Mouse (Mus musculus): ENCODE results near the gene Usp44. TPM values are rescaled to one million over a fixed set of nuclear protein-coding genes. Genes with fewer than 3 reads are reported as not detected.
A peak's percentile ranks its signal among the peaks of the same experiment; 100 is the strongest.

Gene Usp44
- polyA plus RNA-seq, 1 experiment from 2014 or later: 0.30 TPM

DNA sequence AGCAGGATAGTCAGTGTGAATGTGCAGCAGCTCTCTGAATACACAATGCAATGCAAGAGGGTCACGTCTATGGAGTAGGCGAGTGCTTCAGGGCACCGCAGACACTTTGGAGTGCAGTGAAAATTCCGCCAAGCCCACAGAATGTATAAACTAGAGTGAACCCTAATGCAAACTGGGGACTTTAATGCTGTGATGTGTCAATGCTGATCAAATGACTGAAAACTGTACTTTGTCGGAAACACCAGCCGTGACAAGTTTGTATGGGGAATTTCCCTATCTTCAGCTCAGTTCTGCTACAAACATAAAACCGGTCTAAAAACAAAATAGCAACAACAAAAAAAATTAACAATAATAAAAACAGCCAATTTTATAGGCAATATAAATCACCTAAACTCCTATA lies 37.0 kb downstream of the Usp44 start:
- H3K4me2 ChIP-seq: no peak overlapping the region
- 93% methylated on average over 7 of the region's 7 CpGs for WGBS

DNA sequence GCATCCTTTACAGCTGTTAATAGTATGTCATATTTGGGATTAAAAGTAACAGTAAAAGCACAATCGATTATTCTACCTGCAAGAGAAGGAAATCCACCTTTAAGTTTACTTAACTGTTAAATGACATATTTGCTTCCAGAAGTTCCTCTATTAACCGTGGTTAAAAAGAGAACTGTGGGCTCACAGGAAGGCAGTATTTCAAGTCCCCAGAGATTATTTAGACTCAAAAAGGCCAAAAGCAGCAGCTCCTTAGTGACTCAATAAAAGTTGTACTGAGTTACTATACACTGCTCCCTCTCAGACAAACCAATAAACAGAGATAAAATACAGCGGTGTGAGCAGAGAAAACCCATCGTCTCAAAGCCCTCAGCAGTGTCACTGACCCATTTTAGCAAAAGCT lies 37.5 kb downstream of the Usp44 start:
- peaks cover 74% of the 10 kb centered on the region for H3K36me3 ChIP-seq
- H3K27me3 ChIP-seq: no peaks in the 10 kb centered on the region
- H3K4me3 ChIP-seq: no peak overlapping the region
- H3K4me1 ChIP-seq: no peaks in the 10 kb centered on the region
- no peaks in the 10 kb centered on the region for H3K9me3 ChIP-seq
- 83% methylated on average over 4 of the region's 4 CpGs for WGBS
- H3K4me2 ChIP-seq: no peak overlapping the region
- no peak for ATAC-seq (ENCODE audit: borderline replicate concordance, extremely low read depth, low FRiP score, low TSS enrichment)
- no peak overlapping the region for H3K9ac ChIP-seq
- H3K27ac ChIP-seq: no peak overlapping the region

More for the DNA sequence above, 37.0 kb downstream of the Usp44 start:
- H3K4me1 ChIP-seq: no peaks in the 10 kb centered on the region
- H3K4me3 ChIP-seq: no peak overlapping the region
- ATAC-seq (ENCODE audit: borderline replicate concordance, extremely low read depth, low FRiP score, low TSS enrichment): no peak
- H3K27me3 ChIP-seq: no peaks in the 10 kb centered on the region
- peaks cover 76% of the 10 kb centered on the region for H3K36me3 ChIP-seq
- H3K9ac ChIP-seq: no peak overlapping the region
- H3K27ac ChIP-seq: no peak overlapping the region
- H3K9me3 ChIP-seq: no peaks in the 10 kb centered on the region

DNA sequence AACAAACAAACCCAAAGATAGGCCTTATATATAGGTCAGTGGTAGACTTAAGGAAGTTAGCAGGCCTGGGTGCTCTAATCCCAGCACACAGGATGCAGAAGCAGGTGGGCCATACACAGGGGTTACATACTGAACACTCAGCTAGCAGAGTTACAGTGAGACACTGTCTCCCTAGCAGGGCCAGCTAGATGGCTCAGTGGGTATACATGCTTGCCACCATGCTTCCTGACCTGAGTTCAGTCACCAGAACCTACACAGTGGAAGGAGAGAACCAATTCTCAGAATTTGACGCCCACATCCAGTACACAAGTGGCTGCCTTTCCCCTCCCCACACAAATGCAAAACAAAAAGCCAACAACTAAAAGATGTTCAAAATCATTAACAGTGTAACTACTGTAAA lies 45.4 kb downstream of the Usp44 start:
- no peaks in the 10 kb centered on the region for H3K4me1 ChIP-seq
- WGBS: 91% methylated on average over 1 of the region's 1 CpGs

DNA sequence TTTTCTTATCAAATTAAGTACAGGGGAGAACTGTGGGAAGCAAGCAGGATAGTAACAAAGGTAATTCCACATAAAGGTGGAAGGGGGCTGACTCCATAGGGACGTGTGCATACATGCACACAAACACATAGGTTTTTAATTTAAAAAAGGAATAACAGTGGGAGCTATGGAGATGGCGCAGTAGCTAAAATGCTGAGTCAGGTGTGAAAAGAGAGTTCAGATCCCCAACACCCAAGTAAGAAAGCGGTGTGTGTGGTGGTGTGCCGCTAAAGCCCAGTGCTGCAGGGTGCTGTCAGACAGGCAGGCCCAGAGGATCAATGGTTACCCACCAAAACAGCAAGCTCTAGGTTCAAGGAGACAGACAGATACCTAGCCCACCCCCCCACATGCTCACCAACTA lies 47.4 kb downstream of the Usp44 start:
- Histone ChIP-seq H3K9me3 (no peaks in the 10 kb centered on the region), H3K27me3 (no peaks in the 10 kb centered on the region), H3K27ac (no peak overlapping the region), H3K9ac (no peak overlapping the region), H3K4me3 (no peak overlapping the region), H3K4me1 (no peaks in the 10 kb centered on the region), H3K36me3 (peaks cover 36% of the 10 kb centered on the region), H3K4me2 (no peak overlapping the region)
- 94% methylated on average over 4 of the region's 4 CpGs for WGBS
- no peak for ATAC-seq (ENCODE audit: borderline replicate concordance, extremely low read depth, low FRiP score, low TSS enrichment)

More for the DNA sequence above, 45.4 kb downstream of the Usp44 start:
- Histone ChIP-seq H3K36me3 (peaks cover 39% of the 10 kb centered on the region), H3K27me3 (no peaks in the 10 kb centered on the region), H3K9me3 (no peaks in the 10 kb centered on the region), H3K4me3 (no peak overlapping the region), H3K4me2 (no peak overlapping the region), H3K27ac (no peak overlapping the region), H3K9ac (no peak overlapping the region)
- ATAC-seq (ENCODE audit: borderline replicate concordance, extremely low read depth, low FRiP score, low TSS enrichment): no peak

DNA sequence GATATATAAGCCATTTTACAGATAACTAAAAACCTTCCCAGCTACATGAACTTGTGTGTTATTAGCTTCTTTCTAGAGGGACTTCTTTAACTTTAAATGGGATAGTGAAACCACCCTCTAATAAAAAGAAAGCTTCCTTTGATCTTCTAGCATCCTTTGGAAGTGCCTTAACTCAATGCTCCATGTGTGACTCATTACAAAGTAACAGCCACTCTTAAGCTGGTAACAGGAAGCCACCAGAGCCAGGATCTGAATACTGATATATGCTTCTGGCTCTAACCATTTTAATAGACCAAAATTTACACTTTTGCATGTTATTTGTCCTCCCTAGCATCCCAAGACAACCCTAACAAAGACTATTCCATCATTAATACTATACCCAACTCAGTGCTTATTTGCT lies 50.6 kb downstream of the Usp44 start:
- Histone ChIP-seq H3K27ac (no peak overlapping the region), H3K27me3 (no peaks in the 10 kb centered on the region), H3K4me1 (no peaks in the 10 kb centered on the region), H3K36me3 (peaks cover 51% of the 10 kb centered on the region), H3K4me3 (no peak overlapping the region), H3K4me2 (no peak overlapping the region), H3K9ac (no peak overlapping the region), H3K9me3 (no peaks in the 10 kb centered on the region)
- no peak for ATAC-seq (ENCODE audit: borderline replicate concordance, extremely low read depth, low FRiP score, low TSS enrichment)

DNA sequence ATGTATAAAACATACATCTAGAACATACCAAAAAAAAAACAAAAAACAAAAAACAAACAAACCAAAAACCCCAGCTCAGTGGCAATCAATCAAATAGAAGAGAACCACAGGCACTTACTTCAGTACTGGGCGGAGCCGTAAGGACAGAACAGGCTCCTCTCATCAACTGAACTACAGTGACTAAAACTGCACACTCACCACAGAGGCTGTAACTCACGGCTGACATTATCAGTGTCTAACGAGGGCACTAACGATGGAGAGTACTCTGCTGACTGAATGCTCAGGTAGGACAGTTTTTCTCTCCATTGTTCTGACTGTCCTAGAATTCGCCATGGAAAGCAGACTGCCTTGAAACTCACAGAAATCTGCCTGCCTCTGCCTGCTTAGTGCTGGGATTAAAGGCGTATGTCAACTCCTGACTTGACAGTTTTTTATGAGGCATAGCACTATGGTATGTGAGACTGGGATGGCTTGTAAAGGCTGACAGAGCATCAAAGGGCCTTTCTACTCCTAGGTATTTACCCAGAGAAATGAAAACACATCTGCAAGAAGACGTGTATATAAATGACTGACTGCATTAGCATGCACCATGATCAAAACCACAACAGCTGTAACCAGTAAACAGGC lies 51.5 kb downstream of the Usp44 start:
- H3K4me2 ChIP-seq: no peak overlapping the region
- no peaks in the 10 kb centered on the region for H3K27me3 ChIP-seq
- ATAC-seq (ENCODE audit: borderline replicate concordance, extremely low read depth, low FRiP score, low TSS enrichment): no peak
- peaks cover 51% of the 10 kb centered on the region for H3K36me3 ChIP-seq
- 81% methylated on average over 8 of the region's 8 CpGs for WGBS
- H3K4me3 ChIP-seq: no peak overlapping the region
- no peak overlapping the region for H3K9ac ChIP-seq
- H3K27ac ChIP-seq: no peak overlapping the region
- peaks cover 1% of the 10 kb centered on the region; the same call in 1 of the 2 replicates for H3K4me1 ChIP-seq
- no peaks in the 10 kb centered on the region for H3K9me3 ChIP-seq

DNA sequence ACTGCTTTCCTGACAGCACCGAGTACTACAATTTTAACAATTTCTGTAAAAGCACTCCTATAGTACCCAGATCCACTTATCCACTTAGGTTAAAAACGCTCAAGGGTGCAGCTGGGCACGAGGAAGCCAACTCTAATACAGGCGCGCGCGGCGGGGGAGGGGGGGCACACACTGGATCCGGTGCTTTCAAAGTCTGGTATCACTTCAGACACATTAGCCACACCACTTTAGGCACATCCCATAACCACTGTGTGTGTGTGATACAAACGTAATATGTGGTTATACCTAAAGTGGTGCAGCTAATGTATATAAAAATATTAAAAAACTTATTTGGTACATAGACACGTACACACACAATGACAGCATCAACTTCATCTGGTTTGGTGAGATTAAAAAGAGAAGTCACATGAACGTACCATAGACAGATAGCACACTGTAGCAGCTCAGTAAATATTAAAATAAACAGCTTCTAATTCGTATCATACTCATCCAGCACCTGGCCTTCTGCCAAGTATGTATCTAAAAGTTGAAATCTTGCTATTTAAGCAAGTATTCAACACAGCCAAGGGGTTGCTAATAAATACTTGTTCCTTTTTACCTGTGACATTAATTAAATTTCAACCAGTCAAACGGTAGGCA lies 54.6 kb downstream of the Usp44 start:
- peaks cover 7% of the 10 kb centered on the region; the same call in 1 of the 2 replicates for H3K4me1 ChIP-seq
- ATAC-seq (ENCODE audit: borderline replicate concordance, extremely low read depth, low FRiP score, low TSS enrichment): no peak
- no peak overlapping the region for H3K4me3 ChIP-seq
- H3K27me3 ChIP-seq: no peaks in the 10 kb centered on the region
- no peak overlapping the region for H3K9ac ChIP-seq
- WGBS: 77% methylated on average over 14 of the region's 14 CpGs
- H3K4me2 ChIP-seq: no peak overlapping the region
- no peaks in the 10 kb centered on the region for H3K9me3 ChIP-seq
- H3K27ac ChIP-seq: no peak overlapping the region
- peaks cover 37% of the 10 kb centered on the region for H3K36me3 ChIP-seq

DNA sequence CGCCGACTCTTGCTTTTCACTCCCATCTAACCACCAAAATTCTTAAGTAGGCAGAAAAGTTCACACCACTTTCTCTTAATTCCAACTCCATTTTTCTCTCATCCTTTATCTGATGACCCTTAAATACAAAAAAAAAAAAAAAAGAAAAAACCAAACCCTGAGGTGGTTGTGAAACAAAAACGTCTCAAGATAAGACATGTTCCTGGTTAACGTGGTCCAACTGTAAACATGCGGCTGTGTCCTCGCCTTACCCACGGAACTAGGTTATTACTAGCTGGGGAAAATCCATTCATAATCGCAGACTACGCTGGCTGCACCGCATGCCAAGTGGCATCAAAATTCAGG lies 57.2 kb downstream of the Usp44 start:
- Histone ChIP-seq H3K4me2 (peak overlapping the region; percentile 81), H3K9me3 (no peaks in the 10 kb centered on the region), H3K4me1 (peaks cover 7% of the 10 kb centered on the region; the same call in 1 of the 2 replicates), H3K9ac (peak overlapping the region; percentile 96), H3K36me3 (peaks cover 29% of the 10 kb centered on the region), H3K27ac (peak overlapping the region; percentile 80; the same call in 1 of the 2 replicates), H3K4me3 (peak overlapping the region; percentile 94), H3K27me3 (no peaks in the 10 kb centered on the region)
- WGBS: 12% methylated on average over 10 of the region's 10 CpGs
- no peak for ATAC-seq (ENCODE audit: borderline replicate concordance, extremely low read depth, low FRiP score, low TSS enrichment)

DNA sequence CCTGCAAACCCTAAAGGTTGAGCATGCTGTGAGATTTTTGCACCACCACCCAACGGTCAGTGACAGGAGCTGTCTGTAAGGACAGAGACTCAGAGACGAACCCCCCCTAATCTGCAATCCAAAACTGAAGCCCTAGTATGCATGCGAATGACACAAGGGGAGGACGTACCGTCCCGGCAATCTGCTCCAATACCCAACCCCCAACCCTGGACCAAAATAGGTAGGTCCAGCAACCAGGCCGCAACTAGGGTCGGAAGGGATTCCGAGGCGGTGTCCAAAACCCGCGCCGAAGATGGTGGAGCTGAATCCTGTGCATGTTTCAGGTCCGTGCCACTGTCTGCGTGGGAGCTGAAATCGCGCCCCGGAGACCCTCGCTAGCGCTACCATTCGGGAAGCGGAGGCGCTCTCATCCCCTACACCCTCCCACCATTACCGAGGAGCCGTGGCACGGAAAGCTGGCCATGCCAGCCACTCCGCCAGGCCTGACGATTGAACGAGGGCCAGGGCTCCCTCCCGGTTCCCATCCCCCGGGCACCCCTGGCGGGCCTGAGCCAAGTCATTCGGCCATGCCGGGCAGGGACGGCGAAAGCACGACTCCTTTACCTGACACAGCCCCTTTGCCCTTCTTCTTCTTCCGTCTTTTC lies 57.7 kb downstream of the Usp44 start:
- under 1% methylated on average over 38 of the region's 38 CpGs for WGBS
- peaks cover 7% of the 10 kb centered on the region; the same call in 1 of the 2 replicates for H3K4me1 ChIP-seq
- H3K9ac ChIP-seq: peak overlapping the region; percentile 96
- peak overlapping the region; percentile 81 for H3K4me2 ChIP-seq
- H3K36me3 ChIP-seq: peaks cover 26% of the 10 kb centered on the region
- H3K9me3 ChIP-seq: no peaks in the 10 kb centered on the region
- ATAC-seq (ENCODE audit: borderline replicate concordance, extremely low read depth, low FRiP score, low TSS enrichment): peak; percentile 58
- no peaks in the 10 kb centered on the region for H3K27me3 ChIP-seq
- H3K27ac ChIP-seq: peak overlapping the region; percentile 80
- H3K4me3 ChIP-seq: peak overlapping the region; percentile 94

DNA sequence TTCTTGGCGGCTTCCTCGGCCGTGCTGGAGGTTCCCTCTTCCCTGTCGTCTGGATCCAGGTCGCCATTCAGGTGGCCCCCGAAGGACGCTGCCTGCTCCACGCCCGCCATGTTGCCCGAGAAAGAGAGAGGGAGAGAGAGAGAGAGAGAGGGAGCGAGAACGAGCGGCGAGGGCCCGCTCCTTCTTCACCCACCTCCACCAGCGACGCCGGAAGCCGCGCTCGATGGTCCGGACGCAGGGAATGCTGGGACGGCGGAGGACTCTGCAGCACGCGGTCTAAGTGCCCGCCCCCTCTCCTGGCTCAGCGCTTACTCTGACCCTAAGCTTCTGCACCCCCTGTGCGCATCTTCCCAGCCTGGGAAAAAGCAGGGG lies 58.2 kb downstream of the Usp44 start:
- Histone ChIP-seq H3K36me3 (peaks cover 21% of the 10 kb centered on the region), H3K4me3 (peak overlapping the region; percentile 94), H3K4me1 (peaks cover 7% of the 10 kb centered on the region; the same call in 1 of the 2 replicates), H3K27me3 (no peaks in the 10 kb centered on the region), H3K9me3 (no peaks in the 10 kb centered on the region), H3K4me2 (peak overlapping the region; percentile 81), H3K27ac (peak overlapping the region; percentile 80), H3K9ac (peak overlapping the region; percentile 96)
- WGBS: under 1% methylated on average over 30 of the region's 30 CpGs
- peak; percentile 98 for ATAC-seq (ENCODE audit: borderline replicate concordance, extremely low read depth, low FRiP score, low TSS enrichment)

DNA sequence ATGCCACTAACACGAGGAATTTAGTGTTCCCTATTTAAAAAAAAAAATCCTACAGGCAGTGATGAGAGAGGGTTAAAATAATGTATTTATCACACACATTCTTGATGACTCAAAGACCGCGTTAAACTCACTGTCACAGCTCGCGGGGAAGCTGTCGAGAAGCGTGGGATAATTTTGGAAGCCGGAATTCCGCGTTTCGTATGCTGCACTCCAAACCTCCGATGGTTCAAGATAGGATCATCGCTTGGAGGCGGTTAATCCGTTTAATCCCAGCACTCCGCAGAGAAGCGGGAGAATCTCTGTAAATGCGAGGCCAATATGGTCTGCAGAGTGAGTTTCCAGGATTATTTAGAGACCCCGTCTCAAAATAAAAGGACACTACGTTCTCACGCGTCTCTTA lies 58.6 kb downstream of the Usp44 start:
- Histone ChIP-seq H3K4me2 (peak overlapping the region; percentile 81), H3K4me1 (peaks cover 7% of the 10 kb centered on the region; the same call in 1 of the 2 replicates), H3K9me3 (no peaks in the 10 kb centered on the region), H3K9ac (peak overlapping the region; percentile 96), H3K27me3 (no peaks in the 10 kb centered on the region), H3K27ac (peak overlapping the region; percentile 16), H3K36me3 (peaks cover 17% of the 10 kb centered on the region), H3K4me3 (peak overlapping the region; percentile 94)
- 0 out of 2 replicates have a peak, but pooled peaks have one; percentile 3 for ATAC-seq (ENCODE audit: borderline replicate concordance, extremely low read depth, low FRiP score, low TSS enrichment)
- WGBS: under 1% methylated on average over 22 of the region's 22 CpGs

DNA sequence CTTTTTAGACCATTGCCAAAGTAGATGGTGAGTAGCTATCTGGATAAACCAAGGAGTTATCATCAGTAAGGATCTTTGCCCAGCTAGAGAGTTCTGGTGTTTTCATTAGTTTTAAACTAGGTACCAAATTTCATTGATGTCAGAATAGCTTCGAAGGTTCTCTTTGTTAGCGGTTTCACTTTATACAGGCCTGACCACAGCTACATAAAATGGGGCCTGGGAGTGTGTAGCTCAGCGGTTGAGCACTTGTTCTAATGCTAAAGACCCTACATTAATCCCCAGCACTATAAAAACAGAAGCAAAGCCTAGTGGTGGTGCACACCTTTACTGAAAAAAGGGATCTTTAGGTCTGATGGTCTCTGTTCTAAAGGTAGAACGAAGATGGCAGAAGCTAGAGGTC lies 59.2 kb downstream of the Usp44 start:
- no peak for ATAC-seq (ENCODE audit: borderline replicate concordance, extremely low read depth, low FRiP score, low TSS enrichment)
- Histone ChIP-seq H3K27me3 (no peaks in the 10 kb centered on the region), H3K36me3 (peaks cover 11% of the 10 kb centered on the region), H3K9me3 (no peaks in the 10 kb centered on the region), H3K27ac (no peak overlapping the region), H3K4me2 (peak overlapping the region; percentile 81), H3K4me3 (peak overlapping the region; percentile 94; the same call in 1 of the 2 replicates), H3K9ac (no peak overlapping the region), H3K4me1 (peaks cover 7% of the 10 kb centered on the region; the same call in 1 of the 2 replicates)
- WGBS: 77% methylated on average over 4 of the region's 4 CpGs
